Mouse (Mus musculus) spleen, postnatal 14 days (tissue): ENCODE results near the gene Nudt2.

ENCODE experiments used
- DNase-seq, 2 experiments: peaks; one replicate each; pipeline ENCODE4 v3.0.0; 2021 to 2022; ENCODE audit warnings: low spot score in 2 of 2

The Nudt2 gene

GRCm38 (mm10) chr4:41494378-41494777 lies 29.4 kb downstream of the Nudt2 start:
- no peak for DNase-seq

GRCm38 (mm10) chr4:41495076-41495475 lies 30.1 kb downstream of the Nudt2 start:
- DNase-seq, result no peak

GRCm38 (mm10) chr4:41495850-41496249 lies 30.9 kb downstream of the Nudt2 start:
- DNase-seq, result no peak

GRCm38 (mm10) chr4:41497046-41497445 lies 32.1 kb downstream of the Nudt2 start:
- no peak for DNase-seq

GRCm38 (mm10) chr4:41497579-41497978 lies 32.6 kb downstream of the Nudt2 start:
- no peak for DNase-seq

GRCm38 (mm10) chr4:41497995-41498845 lies 33.3 kb downstream of the Nudt2 start:
- no peak for DNase-seq

GRCm38 (mm10) chr4:41498921-41499391 lies 34.0 kb downstream of the Nudt2 start:
- no peak for DNase-seq

GRCm38 (mm10) chr4:41499619-41500018 lies 34.7 kb downstream of the Nudt2 start:
- DNase-seq, result no peak

- no peak for DNase-seq
These were observed 35.8 kb downstream of the Nudt2 start for GRCm38 (mm10) chr4:41500787-41501186.

- DNase-seq, result no peak
These were observed 37.4 kb downstream of the Nudt2 start for GRCm38 (mm10) chr4:41502171-41502940.

- DNase-seq, result peak; percentile 57 to 69
These were observed 38.0 kb downstream of the Nudt2 start, which contains the start of gene AI464131 for GRCm38 (mm10) chr4:41502986-41503412. Gene AI464131, minus strand, starts transcription at chr4:41503076.

GRCm38 (mm10) chr4:41504325-41504724 lies 39.4 kb downstream of the Nudt2 start:
- no peak for DNase-seq

GRCm38 (mm10) chr4:41505131-41505551 lies 40.2 kb downstream of the Nudt2 start:
- DNase-seq, result no peak

GRCm38 (mm10) chr4:41506156-41506555 lies 41.2 kb downstream of the Nudt2 start:
- peak in 1 of 2 experiments; percentile 32 for DNase-seq

- DNase-seq, result peak; percentile 51 to 61
These were observed 42.0 kb downstream of the Nudt2 start for GRCm38 (mm10) chr4:41506906-41507305.

GRCm38 (mm10) chr4:41507326-41507924 lies 42.5 kb downstream of the Nudt2 start:
- DNase-seq, result no peak

GRCm38 (mm10) chr4:41507998-41508397 lies 43.0 kb downstream of the Nudt2 start:
- DNase-seq, result no peak

- DNase-seq, result no peak
These were observed 48.4 kb downstream of the Nudt2 start for GRCm38 (mm10) chr4:41513309-41513708.

GRCm38 (mm10) chr4:41513714-41514113 lies 48.8 kb downstream of the Nudt2 start:
- no peak for DNase-seq

GRCm38 (mm10) chr4:41517233-41517632 lies 52.3 kb downstream of the Nudt2 start, which contains the start of gene 1110017D15Rik:
Gene 1110017D15Rik, minus strand, starts transcription at chr4:41517333.
- no peak for DNase-seq

- DNase-seq, result no peak
These were observed 53.4 kb downstream of the Nudt2 start for GRCm38 (mm10) chr4:41518349-41518748.

GRCm38 (mm10) chr4:41519195-41519594 lies 54.2 kb downstream of the Nudt2 start:
- no peak for DNase-seq
